Mouse (Mus musculus) liver, adult 2 months (tissue): ENCODE measurements around the gene Ssu72.

Experiments used
- CTCF ChIP-seq: fragments of 200-500 bp; IDR thresholded peaks from 2 replicates; pipeline ENCODE4 v1.5.1; 2011; ENCODE audit warnings: low read depth, low read length, control low read depth
- POLR2A ChIP-seq: fragments of 200-500 bp; IDR thresholded peaks from 2 replicates; pipeline ENCODE4 v1.6.1; 2011; ENCODE audit warnings: low read length, control low read depth; ENCODE audit not compliant: insufficient read depth; ENCODE audit errors: extremely low read depth

DNA sequence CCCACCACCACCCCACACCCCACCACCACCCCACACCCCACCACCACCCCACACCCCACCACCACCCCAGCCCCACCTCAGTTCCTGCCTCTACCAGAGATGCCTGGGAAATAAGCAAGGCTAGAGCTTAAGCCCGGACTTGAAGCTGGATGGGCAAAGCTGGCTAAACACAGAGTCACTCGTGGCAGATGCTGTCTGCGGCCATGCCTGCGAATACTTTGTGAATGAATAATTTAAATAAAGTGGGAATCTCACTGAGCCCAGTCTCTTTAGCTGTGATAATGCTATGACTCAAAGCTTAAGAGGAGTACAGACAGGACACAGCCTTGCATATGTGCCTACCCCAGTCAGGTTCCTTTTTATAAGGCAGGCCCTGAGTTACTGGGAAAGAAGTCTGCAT lies 74.9 kb downstream of the Ssu72 start:
- no peak for TF ChIP-seq CTCF
- TF ChIP-seq POLR2A: no peak
